Mouse (Mus musculus): Measurements from ENCODE around the gene Cep57l1.

DNA sequence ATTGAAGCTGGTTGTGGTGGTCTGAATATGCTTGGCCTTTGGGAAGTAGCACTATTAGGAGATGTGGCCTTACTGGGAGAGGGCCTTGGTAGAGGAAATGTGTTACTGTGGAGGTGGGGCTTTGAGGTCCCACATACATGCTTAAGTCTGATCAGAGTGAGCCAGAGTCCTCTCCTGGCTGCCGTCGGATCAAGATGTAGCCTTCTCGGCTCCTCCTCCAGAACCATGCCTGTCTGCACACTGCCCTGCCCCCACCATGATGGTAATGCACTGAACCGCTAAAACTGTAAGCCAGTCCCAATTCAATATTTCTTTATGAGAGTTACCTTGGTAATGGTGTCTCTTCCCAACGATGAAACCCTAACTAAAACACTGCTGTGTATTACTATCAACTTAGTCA lies 19.5 kb upstream of the Cep57l1 start:
- no peak for TF ChIP-seq CTCF (IDR thresholded peaks at IDR 0.05)
- no peak for TF ChIP-seq EP300 (IDR thresholded peaks at IDR 0.05)

Measured in lung, postnatal 0 days (tissue).